Mouse (Mus musculus) liver, postnatal 0 days (tissue): Measurements from ENCODE around the gene Rfx4. TPM values are rescaled to one million over a fixed set of nuclear protein-coding genes. Genes with fewer than 3 reads are reported as not detected.

Experiments
- ATAC-seq: fragments of 200-750 bp; cut with Nextera tagmentation; 2 replicates; pipeline ENCODE4 v1.8.0; 2017; ENCODE audit warnings: mild to moderate bottlenecking, moderate library complexity
- DNase-seq: peaks from one replicate; pipeline ENCODE4 v3.0.0-alpha.2; 2016
- H3K27ac ChIP-seq: fragments of 300-500 bp; sonication (generic); 2 replicates; pipeline ENCODE4 v1.5.1; 2014; ENCODE audit warnings: antibody characterized with exemption, moderate library complexity, mild to moderate bottlenecking, low read depth
- H3K27me3 ChIP-seq: fragments of 300-500 bp; sonication (generic); 2 replicates; pipeline ENCODE4 v1.6.1; 2014; ENCODE audit warnings: low read length, control low read depth, mixed read lengths; ENCODE audit not compliant: insufficient read depth
- H3K36me3 ChIP-seq: fragments of 300-500 bp; sonication (generic); replicated peaks from 2 replicates; pipeline ENCODE4 v1.6.1; 2014; ENCODE audit warnings: mild to moderate bottlenecking, control low read depth, low read length, moderate library complexity, mixed read lengths; ENCODE audit not compliant: insufficient read depth
- H3K4me1 ChIP-seq: fragments of 300-500 bp; sonication (generic); 2 replicates; pipeline ENCODE4 v1.6.1; 2014; ENCODE audit warnings: antibody characterized with exemption, mild to moderate bottlenecking, control low read depth; ENCODE audit not compliant: insufficient read depth
- H3K4me2 ChIP-seq: fragments of 300-500 bp; sonication (generic); 2 replicates; pipeline ENCODE4 v1.6.1; 2014; ENCODE audit warnings: low read depth, mild to moderate bottlenecking, low read length, moderate library complexity, mixed read lengths
- H3K4me3 ChIP-seq: fragments of 300-500 bp; sonication (generic); 2 replicates; pipeline ENCODE4 v1.5.1; 2014; ENCODE audit warnings: low read depth, low read length
- H3K9ac ChIP-seq: fragments of 300-500 bp; sonication (generic); replicated peaks from 2 replicates; pipeline ENCODE4 v1.6.1; 2014; ENCODE audit warnings: mild to moderate bottlenecking, moderate library complexity
- H3K9me3 ChIP-seq: fragments of 300-500 bp; sonication (generic); 2 replicates; pipeline ENCODE4 v1.6.1; 2016; ENCODE audit warnings: mild to moderate bottlenecking, control low read depth, low read length, mixed read lengths
- CTCF ChIP-seq: sonication (generic); IDR thresholded peaks from 2 replicates; pipeline ENCODE4 v1.5.1; 2016; ENCODE audit warnings: antibody characterized with exemption, low read depth
- EP300 ChIP-seq: IDR thresholded peaks from 2 replicates; pipeline ENCODE4 v1.6.1; 2016; ENCODE audit warnings: antibody characterized with exemption, low read depth, mild to moderate bottlenecking
- WGBS: fragments of 180-500 bp; shearing (Covaris S2); extraction: QIAGEN DNeasy Blood & Tissue Kit; methylation state at CpG from one replicate; pipeline ENCODE4 v1.1.7; 2014; ENCODE audit not compliant: insufficient replicate concordance; 5-methylcytosine and 5-hydroxymethylcytosine counted together
- polyA plus RNA-seq: library from polyadenylated mRNA; unstranded; fragments of >200 nt; fragmentation: Nextera tagmentation; extraction: Ambion mirVana; gene quantifications from 2 replicates; pipeline ENCODE4 v1.2.1, GENCODE M21; 2015

The Rfx4 gene
- polyA plus RNA-seq, 1 experiment from 2014 or later = not detected

- TF ChIP-seq CTCF (no peak), EP300 (no peak)
- no peaks in the 10 kb centered on the region for H3K36me3 ChIP-seq
- WGBS = 47% methylated on average over 4 of the region's 4 CpGs
- H3K9ac ChIP-seq = no peak overlapping the region
- DNase-seq (no peak), ATAC-seq (peak; percentile 62)
- H3K4me3 ChIP-seq = no peak overlapping the region
- no peaks in the 10 kb centered on the region for H3K4me1 ChIP-seq
- H3K27me3 ChIP-seq = no peaks in the 10 kb centered on the region
- H3K27ac ChIP-seq = no peak overlapping the region
- H3K4me2 ChIP-seq = no peak overlapping the region
- no peaks in the 10 kb centered on the region for H3K9me3 ChIP-seq
Observed at GRCm38 (mm10) chr10:84815676-84816436, 60.0 kb downstream of the Rfx4 start.

GRCm38 (mm10) chr10:84817086-84817869 lies 61.4 kb downstream of the Rfx4 start:
- H3K27ac ChIP-seq = no peak overlapping the region
- no peak for TF ChIP-seq CTCF
- no peak for TF ChIP-seq EP300
- no peak for DNase-seq
- no peak overlapping the region for H3K4me2 ChIP-seq
- no peak for ATAC-seq
- no peaks in the 10 kb centered on the region for H3K36me3 ChIP-seq
- no peak overlapping the region for H3K4me3 ChIP-seq
- H3K4me1 ChIP-seq = no peaks in the 10 kb centered on the region
- no peaks in the 10 kb centered on the region for H3K27me3 ChIP-seq
- H3K9me3 ChIP-seq = no peaks in the 10 kb centered on the region
- H3K9ac ChIP-seq = no peak overlapping the region
- WGBS = 76% methylated on average over 7 of the region's 7 CpGs

GRCm38 (mm10) chr10:84819669-84820068 lies 63.8 kb downstream of the Rfx4 start:
- TF ChIP-seq EP300 (no peak), CTCF (no peak)
- Histone ChIP-seq H3K27me3 (no peaks in the 10 kb centered on the region), H3K36me3 (no peaks in the 10 kb centered on the region), H3K4me1 (no peaks in the 10 kb centered on the region), H3K9me3 (no peaks in the 10 kb centered on the region), H3K9ac (no peak overlapping the region), H3K27ac (no peak overlapping the region), H3K4me3 (no peak overlapping the region), H3K4me2 (no peak overlapping the region)
- DNase-seq (no peak), ATAC-seq (no peak)
- 46% methylated on average over 6 of the region's 6 CpGs for WGBS

- WGBS = 29% methylated on average over 3 of the region's 3 CpGs
- Histone ChIP-seq H3K27ac (no peak overlapping the region), H3K9me3 (no peaks in the 10 kb centered on the region), H3K4me2 (no peak overlapping the region), H3K4me1 (no peaks in the 10 kb centered on the region), H3K36me3 (no peaks in the 10 kb centered on the region), H3K27me3 (no peaks in the 10 kb centered on the region), H3K4me3 (no peak overlapping the region), H3K9ac (no peak overlapping the region)
- no peak for DNase-seq
- no peak for ATAC-seq
- TF ChIP-seq EP300 = no peak
- no peak for TF ChIP-seq CTCF
Observed at GRCm38 (mm10) chr10:84820230-84820629, 64.4 kb downstream of the Rfx4 start.

GRCm38 (mm10) chr10:84822741-84823151 lies 66.9 kb downstream of the Rfx4 start:
- no peaks in the 10 kb centered on the region for H3K9me3 ChIP-seq
- H3K9ac ChIP-seq = no peak overlapping the region
- H3K4me3 ChIP-seq = no peak overlapping the region
- H3K27ac ChIP-seq = no peak overlapping the region
- H3K4me2 ChIP-seq = no peak overlapping the region
- H3K36me3 ChIP-seq = no peaks in the 10 kb centered on the region
- ATAC-seq (no peak), DNase-seq (no peak)
- H3K27me3 ChIP-seq = no peaks in the 10 kb centered on the region
- TF ChIP-seq CTCF (no peak), EP300 (no peak)
- WGBS = 67% methylated on average over 9 of the region's 9 CpGs
- no peaks in the 10 kb centered on the region for H3K4me1 ChIP-seq

- no peak overlapping the region for H3K4me2 ChIP-seq
- no peaks in the 10 kb centered on the region for H3K4me1 ChIP-seq
- no peaks in the 10 kb centered on the region for H3K9me3 ChIP-seq
- no peaks in the 10 kb centered on the region for H3K36me3 ChIP-seq
- H3K27me3 ChIP-seq = no peaks in the 10 kb centered on the region
- H3K27ac ChIP-seq = no peak overlapping the region
- no peak for ATAC-seq
- H3K4me3 ChIP-seq = no peak overlapping the region
- no peak overlapping the region for H3K9ac ChIP-seq
- no peak for TF ChIP-seq CTCF
- no peak for TF ChIP-seq EP300
- peak; percentile 28 for DNase-seq
- 20% methylated on average over 4 of the region's 4 CpGs for WGBS
Observed at GRCm38 (mm10) chr10:84823621-84824020, 67.8 kb downstream of the Rfx4 start.
